Mouse (Mus musculus) stomach, postnatal 0 days (tissue): ENCODE measurements around the gene Naa35.

Source experiments
- CTCF ChIP-seq: IDR thresholded peaks from 2 replicates; pipeline ENCODE4 v1.5.1; 2016; ENCODE audit warnings: antibody characterized with exemption, low read depth, mild to moderate bottlenecking, moderate library complexity
- EP300 ChIP-seq: optimal IDR thresholded peaks from 2 replicates; pipeline ENCODE3; 2016; ENCODE audit warnings: antibody characterized with exemption

DNA sequence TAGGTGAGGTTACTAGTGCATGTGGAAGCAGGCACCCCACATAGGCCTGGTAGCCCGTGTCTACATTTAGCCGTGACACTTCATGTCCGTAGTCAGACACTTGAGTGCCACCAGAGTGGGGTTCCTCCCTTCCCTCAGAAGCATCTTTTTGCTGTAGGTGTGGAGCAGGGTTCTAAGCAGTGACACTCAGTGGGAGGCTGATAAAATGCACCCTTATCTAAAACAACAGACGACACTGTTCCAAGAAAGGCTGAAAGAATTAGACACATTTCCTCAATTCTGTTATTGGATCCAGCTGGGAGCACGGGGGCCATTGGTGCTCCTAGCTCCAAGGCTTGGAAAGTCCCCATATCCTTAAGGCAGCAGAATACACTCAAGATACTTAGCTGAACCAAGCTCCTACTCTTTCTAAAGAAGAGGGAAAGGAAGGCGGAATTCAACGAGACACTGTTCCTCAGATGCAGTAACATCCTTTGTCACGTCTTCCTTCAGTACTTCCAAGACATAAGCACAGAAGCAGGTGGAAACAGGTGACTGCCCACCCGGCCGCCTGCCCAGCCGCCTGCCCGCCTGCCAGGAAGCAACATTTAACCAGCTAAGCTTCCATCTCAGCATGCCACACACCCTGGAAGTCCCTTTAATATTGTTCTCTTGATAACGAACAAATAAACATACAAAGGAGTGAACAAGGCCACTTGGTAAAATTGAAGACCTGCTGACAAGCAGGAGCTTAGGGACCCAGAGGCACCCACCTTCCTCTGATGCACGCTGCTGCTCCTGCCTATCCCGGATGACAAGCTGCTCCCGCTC, 54.5 kb downstream of the Naa35 start:
- TF ChIP-seq CTCF: no peak
- no peak for TF ChIP-seq EP300
